Mouse (Mus musculus) megakaryocyte-erythroid progenitor cell, adult 5-6 weeks (primary cell): ENCODE measurements around the gene Fam129a. TPM values are rescaled to one million over a fixed set of nuclear protein-coding genes. Genes with fewer than 3 reads are reported as not detected.
A peak's percentile ranks its signal among the peaks of the same experiment; 100 is the strongest.

Experiments used
- ATAC-seq: replicated peaks from 2 replicates; pipeline ENCODE4 v1.8.0; 2016; ENCODE audit warnings: mild to moderate bottlenecking, inconsistent platforms; ENCODE audit not compliant: severe bottlenecking, poor library complexity, low FRiP score, low TSS enrichment
- total RNA-seq, 2 experiments: library from RNA; stranded (forward) in 1 of 2; stranded (reverse) in 1 of 2; fragments of 200-1000, 215-1000 nt in 1 of 2; fragments of >200 nt in 1 of 2; fragmentation: Nextera tagmentation in 1 of 2; gene quantifications; 2 replicates each; pipeline ENCODE4 v1.2.3; 2014 to 2017

The Fam129a gene
- total RNA-seq, 2 experiments from 2014 or later = 0.83 to 3.1 TPM

DNA sequence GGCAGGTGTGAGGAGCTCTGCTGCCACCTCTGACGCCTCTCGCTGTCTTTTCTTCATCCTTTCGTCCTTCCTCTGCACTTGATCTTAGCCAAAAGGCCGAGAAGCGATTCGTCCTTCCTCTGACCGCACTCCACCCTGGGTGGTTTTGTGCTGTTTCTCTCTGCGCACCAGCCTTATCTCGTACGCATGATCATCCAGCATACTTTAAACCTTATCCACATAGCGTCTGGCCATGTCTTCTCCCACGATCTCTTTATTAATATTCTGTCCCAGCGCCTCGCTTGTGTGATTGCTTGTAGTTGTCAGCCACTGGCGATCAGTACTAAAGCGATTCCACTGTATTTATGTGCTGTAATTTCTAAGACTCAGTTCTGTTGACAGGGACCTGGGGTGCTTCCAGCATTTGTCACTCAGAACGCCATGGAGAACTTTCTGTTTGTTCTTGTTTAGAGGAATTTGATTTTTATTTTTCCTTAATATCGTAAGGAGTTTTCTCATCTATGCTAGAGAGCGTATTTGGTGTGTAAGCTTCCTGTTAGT, 87.4 kb downstream of the Fam129a start:
- ATAC-seq = no peak

DNA sequence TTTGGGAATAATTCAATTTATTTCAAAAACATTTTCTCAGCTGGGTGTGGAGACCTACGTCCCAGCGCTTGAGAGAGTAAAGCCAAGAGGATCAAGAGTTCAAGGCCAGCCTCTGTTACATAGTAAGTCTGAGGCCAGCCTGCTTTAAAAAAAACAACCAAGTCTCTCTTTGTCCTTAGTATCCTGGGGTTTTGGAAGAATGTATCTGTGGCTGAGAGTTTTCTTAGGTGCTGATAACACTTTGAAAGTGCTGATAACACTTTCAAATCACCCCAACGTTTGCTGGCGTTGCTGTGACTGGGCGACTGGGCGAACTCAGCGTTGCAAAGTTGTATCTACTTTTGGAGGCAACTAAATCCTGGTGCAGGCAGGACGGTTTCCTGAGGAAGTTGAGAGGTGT, 88.7 kb downstream of the Fam129a start:
- no peak for ATAC-seq

GRCm38 (mm10) chr1:151660251-151660650, 89.3 kb downstream of the Fam129a start:
- ATAC-seq = no peak

- no peak for ATAC-seq
These were observed 89.9 kb downstream of the Fam129a start for GRCm38 (mm10) chr1:151660883-151661282.

DNA sequence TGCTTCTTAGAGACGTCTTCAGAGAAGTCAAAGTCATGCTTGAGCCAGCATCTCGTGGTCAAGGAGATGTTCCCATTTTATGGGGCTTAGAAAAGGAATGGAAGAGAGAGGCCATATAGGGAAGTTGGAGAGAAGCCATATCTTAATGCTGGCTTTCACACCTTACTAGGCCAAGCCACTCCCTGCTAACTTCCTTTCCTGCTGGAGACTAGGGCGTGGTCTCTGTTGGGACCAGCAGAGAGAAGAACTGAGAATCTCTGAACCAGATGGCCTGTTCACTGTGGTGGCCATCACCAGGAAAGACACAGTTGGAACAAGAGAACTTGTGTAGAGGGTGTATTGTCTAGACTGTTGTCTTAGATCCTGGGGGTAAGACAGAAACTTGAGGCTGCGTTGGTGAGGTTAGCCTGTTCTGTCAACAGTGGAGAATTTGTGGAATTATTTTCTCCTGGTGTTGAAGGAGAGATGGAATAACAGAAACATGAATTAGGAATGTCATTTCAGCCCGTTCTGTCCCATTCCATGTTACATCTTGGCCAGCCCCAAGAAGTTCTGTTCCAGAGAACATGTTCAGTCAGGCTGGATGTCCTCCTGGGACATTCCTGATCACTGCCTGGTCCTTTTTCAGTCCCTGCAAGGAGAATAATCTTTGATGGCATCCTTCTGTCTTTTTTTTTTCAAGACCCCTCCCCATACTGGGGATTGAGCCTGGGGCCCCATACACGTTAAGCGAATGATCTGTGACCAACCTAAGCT, 90.9 kb downstream of the Fam129a start:
- ATAC-seq = no peak

- ATAC-seq = no peak
These were observed 92.0 kb downstream of the Fam129a start for GRCm38 (mm10) chr1:151662958-151663357.

GRCm38 (mm10) chr1:151664384-151664783, 93.4 kb downstream of the Fam129a start:
- no peak for ATAC-seq

DNA sequence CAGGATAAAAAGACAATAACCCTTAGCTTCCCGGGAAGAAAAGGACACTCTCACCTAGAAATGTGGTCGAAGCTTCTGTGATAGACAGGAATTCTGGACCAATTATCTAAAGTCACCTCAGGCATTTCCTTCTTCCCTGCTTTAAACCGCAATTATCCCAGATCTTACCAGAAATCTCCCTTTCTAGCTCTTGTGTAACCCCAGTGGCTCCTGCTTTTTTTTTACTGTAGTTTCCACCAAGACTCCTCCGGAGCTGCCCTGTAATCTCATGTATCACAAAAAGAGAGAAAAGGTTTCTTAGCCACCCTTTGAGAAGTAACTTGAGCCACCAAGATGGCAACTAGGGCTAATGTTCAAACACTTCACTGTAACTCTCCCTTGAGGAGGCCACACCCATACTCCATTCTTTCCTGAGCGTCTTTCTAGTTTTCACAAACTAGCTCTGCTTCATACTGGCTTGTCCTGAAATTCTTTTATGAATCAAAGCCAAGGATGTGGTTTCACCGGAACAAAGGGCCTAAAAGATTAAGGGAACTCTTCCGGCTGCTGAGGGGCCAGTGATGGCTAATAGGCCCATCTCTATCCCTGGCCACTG, 93.9 kb downstream of the Fam129a start:
- ATAC-seq = no peak

- peak; percentile 89 for ATAC-seq
These were observed 96.5 kb downstream of the Fam129a start for GRCm38 (mm10) chr1:151667351-151668074.

DNA sequence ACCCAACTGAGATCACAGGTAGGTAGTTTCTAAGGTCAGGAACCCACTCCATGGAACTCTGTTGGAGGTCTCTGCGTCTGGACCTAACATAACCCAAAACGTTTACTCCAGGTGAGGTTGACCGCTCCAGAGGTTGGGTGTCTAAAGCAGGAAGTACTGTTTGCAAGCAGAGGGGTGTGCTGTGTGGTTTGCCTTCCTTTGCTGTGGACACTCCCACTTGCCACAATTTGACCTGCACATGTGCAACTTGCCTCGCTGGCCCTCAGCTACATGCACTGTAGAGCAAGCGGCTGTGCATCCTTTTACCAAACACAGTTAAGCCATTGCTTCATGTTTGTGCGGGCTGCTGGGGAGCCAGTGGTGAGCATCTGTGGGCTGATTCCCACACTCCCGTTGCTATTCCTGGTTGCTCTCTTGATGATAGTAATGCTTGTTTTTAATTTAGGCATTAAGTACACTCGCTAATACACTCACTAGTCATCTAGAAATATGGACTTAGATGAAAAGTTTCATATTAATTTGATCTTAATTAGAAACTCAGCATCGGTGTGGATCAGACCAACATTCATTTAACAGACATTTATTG, 99.1 kb downstream of the Fam129a start:
- no peak for ATAC-seq

- ATAC-seq = no peak
These were observed 104.7 kb downstream of the Fam129a start for GRCm38 (mm10) chr1:151675684-151676083.

DNA sequence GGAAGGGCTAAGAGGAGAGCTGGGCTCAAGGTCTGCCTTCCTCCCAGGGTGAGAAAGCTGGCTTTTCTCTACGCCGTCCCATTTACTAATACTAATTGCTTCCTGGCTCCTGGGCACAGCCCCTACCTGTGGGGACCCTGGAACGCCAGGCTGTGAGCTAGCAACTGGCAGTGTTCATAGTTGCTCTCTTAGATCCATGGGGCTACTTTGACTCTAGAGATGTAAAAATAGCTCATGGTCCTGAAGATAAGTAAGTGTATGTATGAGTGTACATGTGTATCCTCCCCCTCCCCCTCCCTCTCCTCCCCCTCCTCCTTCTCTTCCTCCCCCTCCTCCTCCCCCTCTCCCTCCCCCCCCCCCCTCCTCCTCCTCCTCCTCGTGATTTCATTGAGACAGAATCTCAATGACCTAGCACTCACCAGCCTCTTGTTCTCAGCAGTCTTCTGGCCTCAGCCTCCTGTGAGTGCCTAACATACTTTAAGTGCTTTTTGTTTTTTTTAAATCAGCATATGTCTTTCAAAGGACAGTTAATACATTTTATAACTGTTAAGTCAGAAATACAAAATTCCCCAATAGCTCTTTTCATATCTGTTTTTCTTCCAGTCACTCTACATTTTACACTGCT, 106.3 kb downstream of the Fam129a start:
- no peak for ATAC-seq

- no peak for ATAC-seq
These were observed 107.0 kb downstream of the Fam129a start for GRCm38 (mm10) chr1:151677975-151678374.

- no peak for ATAC-seq
These were observed 108.2 kb downstream of the Fam129a start for GRCm38 (mm10) chr1:151679153-151679552.

DNA sequence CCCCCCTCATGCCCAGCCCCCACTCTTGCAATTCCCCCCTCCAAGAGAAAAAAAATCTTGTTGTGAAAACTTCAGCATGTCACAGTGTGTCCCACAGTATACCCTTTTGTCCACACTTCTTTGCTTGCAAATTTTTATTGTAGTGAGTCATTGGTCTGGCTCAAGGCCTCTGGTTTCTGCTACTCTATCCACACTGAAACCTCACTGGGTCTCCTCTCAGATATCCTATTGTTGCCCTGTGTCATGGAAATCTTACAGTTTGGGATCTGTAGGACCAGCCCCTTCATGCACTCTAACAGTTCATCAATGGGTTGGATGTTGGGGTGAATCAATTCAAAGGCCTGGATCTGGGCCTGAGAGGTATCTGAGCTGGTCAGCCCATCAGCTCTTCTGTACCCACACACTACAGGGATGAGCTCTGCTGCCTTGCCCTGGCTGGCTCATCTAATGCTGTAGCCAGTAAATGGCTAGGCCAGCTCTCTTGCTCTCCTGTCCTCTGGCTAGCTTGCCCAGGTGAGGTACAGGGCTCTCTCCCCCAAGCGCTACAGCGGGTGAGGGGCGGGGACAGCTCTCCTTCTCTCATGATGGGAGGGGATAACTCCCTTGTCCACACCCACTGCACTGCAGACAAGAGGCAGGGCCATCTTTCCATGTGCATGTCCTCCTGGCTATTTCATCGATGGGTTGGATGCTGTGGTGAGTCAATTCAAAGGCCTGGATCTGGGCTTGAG, 109.1 kb downstream of the Fam129a start:
- ATAC-seq = no peak

- ATAC-seq = no peak
These were observed 110.0 kb downstream of the Fam129a start for GRCm38 (mm10) chr1:151680971-151681370.

- no peak for ATAC-seq
These were observed 111.9 kb downstream of the Fam129a start for GRCm38 (mm10) chr1:151682896-151683295.

- ATAC-seq = no peak
These were observed 113.5 kb downstream of the Fam129a start for GRCm38 (mm10) chr1:151684451-151684892.

GRCm38 (mm10) chr1:151684978-151685377, 114.0 kb downstream of the Fam129a start:
- no peak for ATAC-seq
